Mouse (Mus musculus) midbrain, postnatal 0 days (tissue): ENCODE measurements around the gene Shc2. TPM values are rescaled to one million over a fixed set of nuclear protein-coding genes. Genes with fewer than 3 reads are reported as not detected.

Source experiments
- ATAC-seq: fragments of 200-750 bp; cut with Nextera tagmentation; 2 replicates; pipeline ENCODE4 v1.8.0; 2017; ENCODE audit warnings: moderate number of reproducible peaks, mild to moderate bottlenecking, moderate TSS enrichment, moderate library complexity; ENCODE audit not compliant: low FRiP score
- DNase-seq: peaks from one replicate; pipeline ENCODE4 v3.0.0-alpha.2; 2015; ENCODE audit warnings: low spot score
- H3K27ac ChIP-seq: fragments of 300-500 bp; sonication (generic); 2 replicates; pipeline ENCODE4 v1.5.1; 2014; ENCODE audit warnings: low read depth, mild to moderate bottlenecking, low read length, mixed read lengths
- H3K27me3 ChIP-seq: fragments of 300-500 bp; sonication (generic); 2 replicates; pipeline ENCODE4 v1.6.1; 2014; ENCODE audit warnings: low read length, control low read depth, mixed read lengths; ENCODE audit not compliant: insufficient read depth
- H3K36me3 ChIP-seq: fragments of 300-500 bp; sonication (generic); 2 replicates; pipeline ENCODE4 v1.6.1; 2014; ENCODE audit warnings: low read length, control low read depth, mixed read lengths; ENCODE audit not compliant: insufficient read depth
- H3K4me1 ChIP-seq: fragments of 300-500 bp; sonication (generic); 2 replicates; pipeline ENCODE4 v1.6.1; 2014; ENCODE audit warnings: mild to moderate bottlenecking, control low read depth, antibody characterized with exemption, low read length, mixed read lengths; ENCODE audit not compliant: insufficient read depth
- H3K4me2 ChIP-seq: fragments of 300-500 bp; sonication (generic); 2 replicates; pipeline ENCODE4 v1.6.1; 2014; ENCODE audit warnings: low read depth, mild to moderate bottlenecking, low read length, mixed read lengths; ENCODE audit not compliant: poor library complexity, severe bottlenecking
- H3K4me3 ChIP-seq: fragments of 300-500 bp; sonication (generic); 2 replicates; pipeline ENCODE4 v1.5.1; 2014; ENCODE audit warnings: low read depth, mild to moderate bottlenecking, low read length, moderate library complexity
- H3K9ac ChIP-seq: fragments of 300-500 bp; sonication (generic); replicated peaks from 2 replicates; pipeline ENCODE4 v1.6.1; 2014; ENCODE audit warnings: mild to moderate bottlenecking, low read length, moderate library complexity, mixed read lengths; ENCODE audit not compliant: poor library complexity, severe bottlenecking
- H3K9me3 ChIP-seq: fragments of 300-500 bp; sonication (generic); 2 replicates; pipeline ENCODE4 v1.6.1; 2016; ENCODE audit warnings: low read length, control low read depth
- CTCF ChIP-seq: IDR thresholded peaks from 2 replicates; pipeline ENCODE4 v1.5.1; 2016; ENCODE audit warnings: antibody characterized with exemption, mild to moderate bottlenecking
- WGBS: fragments of 180-500 bp; shearing (Covaris S2); extraction: QIAGEN DNeasy Blood & Tissue Kit; methylation state at CpG from one replicate; pipeline ENCODE4 v1.1.7; 2014; 5-methylcytosine and 5-hydroxymethylcytosine counted together
- polyA plus RNA-seq: library from polyadenylated mRNA; unstranded; fragments of >200 nt; fragmentation: Nextera tagmentation; extraction: Ambion mirVana; gene quantifications from 2 replicates; pipeline ENCODE4 v1.2.1, GENCODE M21; 2015
- total RNA-seq: library from RNA; depleted of rRNA; stranded (reverse); fragments of >200 nt; gene quantifications from 2 replicates; pipeline ENCODE4 v1.2.3, GENCODE M21; 2014

The Shc2 gene
- total and polyA plus RNA-seq, 2 experiments from 2014 or later, result 26.2 to 74.5 TPM

DNA sequence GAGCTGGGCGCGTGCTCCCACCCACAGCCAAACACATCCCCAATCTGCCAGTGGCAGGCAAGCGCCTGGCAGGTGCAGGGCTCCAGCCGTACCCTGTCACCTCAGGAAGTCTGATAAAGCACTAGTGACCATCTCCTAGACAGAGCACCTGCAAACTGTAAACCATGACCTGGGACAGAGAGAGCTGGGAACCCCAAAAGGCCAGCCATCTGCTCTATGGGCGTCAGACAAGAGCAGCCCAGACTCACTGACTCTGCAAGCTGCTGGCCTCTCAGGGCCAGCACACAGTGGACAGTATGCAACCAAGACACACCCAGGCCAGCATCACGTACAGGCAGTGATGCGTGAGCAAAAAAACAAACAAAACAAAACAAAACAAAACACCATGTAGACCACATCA, 58.8 kb downstream of the Shc2 start:
- H3K4me1 ChIP-seq, result no peaks in the 10 kb centered on the region
- H3K27me3 ChIP-seq, result no peaks in the 10 kb centered on the region
- H3K36me3 ChIP-seq, result no peaks in the 10 kb centered on the region
- ATAC-seq, result no peak
- no peak overlapping the region for H3K4me3 ChIP-seq
- H3K9ac ChIP-seq, result no peak overlapping the region
- H3K4me2 ChIP-seq, result no peak overlapping the region
- no peak for DNase-seq
- H3K27ac ChIP-seq, result no peak overlapping the region
- 77% methylated on average over 7 of the region's 7 CpGs for WGBS
- TF ChIP-seq CTCF, result no peak
- no peaks in the 10 kb centered on the region for H3K9me3 ChIP-seq

DNA sequence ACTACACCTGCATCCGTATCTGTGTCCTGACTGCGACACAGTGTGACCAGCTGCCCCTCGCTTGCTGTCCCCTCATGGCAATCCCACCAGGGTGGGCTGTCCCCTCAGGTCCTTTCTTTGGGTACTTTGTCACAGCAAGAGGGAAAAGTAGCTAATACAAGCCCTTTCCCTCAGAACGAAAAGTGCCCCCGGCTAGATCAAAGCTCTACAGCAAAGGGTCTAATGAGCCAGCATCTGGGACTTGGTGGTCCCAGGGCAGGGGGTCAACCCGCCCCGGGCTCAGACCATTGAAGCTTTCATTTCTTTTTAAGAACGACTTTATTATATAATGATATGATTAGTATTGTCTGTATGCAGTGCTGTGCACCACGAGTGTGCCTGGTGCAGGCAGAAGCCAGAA, 59.4 kb downstream of the Shc2 start:
- no peak overlapping the region for H3K27ac ChIP-seq
- no peaks in the 10 kb centered on the region for H3K27me3 ChIP-seq
- no peaks in the 10 kb centered on the region for H3K9me3 ChIP-seq
- H3K4me1 ChIP-seq, result no peaks in the 10 kb centered on the region
- no peak overlapping the region for H3K9ac ChIP-seq
- TF ChIP-seq CTCF, result no peak
- H3K36me3 ChIP-seq, result no peaks in the 10 kb centered on the region
- H3K4me3 ChIP-seq, result no peak overlapping the region
- 54% methylated on average over 9 of the region's 9 CpGs for WGBS
- H3K4me2 ChIP-seq, result no peak overlapping the region
- DNase-seq, result no peak
- ATAC-seq, result no peak

DNA sequence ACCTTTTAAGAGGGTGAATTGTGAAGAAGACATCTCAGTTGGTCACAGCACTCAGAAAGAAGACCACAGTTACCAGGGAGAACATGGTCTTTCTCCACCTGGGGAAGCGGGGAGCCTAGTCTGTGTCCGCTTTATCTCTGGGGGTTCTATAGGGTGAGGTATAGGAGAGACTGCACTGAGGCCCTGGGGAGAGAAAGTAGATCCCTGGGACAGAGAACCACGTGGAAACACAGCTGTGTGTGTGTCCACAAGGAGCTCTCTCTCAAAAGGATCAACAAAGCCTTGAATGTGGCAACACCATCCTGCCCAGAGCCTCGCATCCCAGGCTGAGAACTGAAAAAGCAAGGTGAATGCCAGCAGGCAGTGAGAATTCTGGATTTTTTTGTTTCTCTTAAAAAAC, 60.3 kb downstream of the Shc2 start:
- H3K9me3 ChIP-seq, result no peaks in the 10 kb centered on the region
- no peaks in the 10 kb centered on the region for H3K4me1 ChIP-seq
- no peak overlapping the region for H3K9ac ChIP-seq
- no peak overlapping the region for H3K4me3 ChIP-seq
- WGBS, result 75% methylated on average over 4 of the region's 4 CpGs
- no peak for TF ChIP-seq CTCF
- no peak for DNase-seq
- no peaks in the 10 kb centered on the region for H3K36me3 ChIP-seq
- H3K27ac ChIP-seq, result no peak overlapping the region
- no peak overlapping the region for H3K4me2 ChIP-seq
- H3K27me3 ChIP-seq, result no peaks in the 10 kb centered on the region
- ATAC-seq, result no peak

DNA sequence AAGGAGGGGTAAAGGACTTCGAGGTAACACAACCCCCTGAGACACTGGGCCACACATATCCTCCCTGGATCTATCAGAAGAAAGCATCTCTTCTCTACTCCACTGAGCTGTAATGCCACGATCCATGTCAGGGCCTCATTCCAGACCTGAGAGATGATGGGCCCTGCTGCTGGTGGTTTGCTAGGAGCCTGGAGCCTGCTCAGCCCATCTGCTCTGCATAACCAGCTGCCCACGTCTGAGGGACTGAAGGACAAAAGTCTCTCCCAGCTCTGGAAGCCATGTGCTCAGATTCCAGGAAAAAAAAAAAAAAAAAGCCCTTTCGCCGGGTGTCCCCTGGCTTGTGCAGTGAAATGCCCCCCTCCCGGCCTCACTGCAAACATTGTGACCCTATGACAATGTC, 62.0 kb downstream of the Shc2 start:
- no peaks in the 10 kb centered on the region for H3K27me3 ChIP-seq
- DNase-seq (peak; percentile 5), ATAC-seq (no peak)
- H3K27ac ChIP-seq, result no peak overlapping the region
- no peaks in the 10 kb centered on the region for H3K4me1 ChIP-seq
- TF ChIP-seq CTCF, result no peak
- no peak overlapping the region for H3K4me2 ChIP-seq
- no peak overlapping the region for H3K4me3 ChIP-seq
- no peaks in the 10 kb centered on the region for H3K9me3 ChIP-seq
- H3K36me3 ChIP-seq, result no peaks in the 10 kb centered on the region
- H3K9ac ChIP-seq, result no peak overlapping the region
- WGBS, result 72% methylated on average over 6 of the region's 6 CpGs

DNA sequence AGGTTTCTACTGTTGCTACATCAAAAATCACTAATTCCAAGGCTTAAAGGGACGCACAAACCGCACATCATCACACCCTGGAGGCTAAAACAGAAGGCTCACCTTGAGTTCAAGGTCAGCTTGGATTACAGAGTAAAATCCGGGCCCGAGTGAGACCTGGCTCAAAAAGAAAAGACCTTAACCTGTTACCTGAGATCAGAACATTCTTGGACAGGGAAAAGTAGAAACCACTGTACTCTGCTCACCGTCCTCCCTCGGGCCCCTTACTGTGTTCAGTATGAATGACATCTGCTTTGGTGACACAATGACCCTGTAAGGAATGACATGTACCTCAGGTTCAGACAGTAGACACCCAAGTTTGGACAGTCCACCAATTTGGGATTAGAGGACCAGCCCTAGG, 62.9 kb downstream of the Shc2 start:
- DNase-seq (no peak), ATAC-seq (no peak)
- no peaks in the 10 kb centered on the region for H3K36me3 ChIP-seq
- H3K4me3 ChIP-seq, result no peak overlapping the region
- H3K4me2 ChIP-seq, result no peak overlapping the region
- no peak for TF ChIP-seq CTCF
- H3K27ac ChIP-seq, result no peak overlapping the region
- no peaks in the 10 kb centered on the region for H3K27me3 ChIP-seq
- WGBS, result 91% methylated on average over 6 of the region's 6 CpGs
- H3K4me1 ChIP-seq, result no peaks in the 10 kb centered on the region
- H3K9me3 ChIP-seq, result no peaks in the 10 kb centered on the region
- H3K9ac ChIP-seq, result no peak overlapping the region

DNA sequence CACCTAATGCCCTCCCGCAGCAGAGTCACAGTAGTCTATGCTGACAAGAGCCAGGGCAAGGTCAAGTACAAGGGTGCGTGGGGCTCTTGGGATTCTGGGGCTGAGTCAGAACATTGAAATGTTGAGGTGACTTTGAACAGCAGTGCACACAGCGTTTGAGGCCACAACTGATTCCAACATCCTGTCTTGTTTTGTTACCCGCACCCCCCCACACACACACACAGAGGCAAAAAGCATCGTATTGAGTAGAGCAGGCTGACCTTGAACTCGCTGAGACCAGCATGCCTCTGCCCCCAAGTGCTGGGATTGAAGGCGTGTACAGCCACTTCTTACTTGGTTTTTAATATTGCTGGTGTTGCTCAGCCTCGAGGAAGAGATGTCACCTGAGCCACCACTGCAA, 63.4 kb downstream of the Shc2 start:
- Histone ChIP-seq H3K36me3 (no peaks in the 10 kb centered on the region), H3K27me3 (no peaks in the 10 kb centered on the region), H3K9me3 (no peaks in the 10 kb centered on the region), H3K27ac (no peak overlapping the region), H3K4me3 (no peak overlapping the region), H3K4me1 (no peaks in the 10 kb centered on the region), H3K9ac (no peak overlapping the region), H3K4me2 (no peak overlapping the region)
- WGBS, result 85% methylated on average over 8 of the region's 8 CpGs
- no peak for TF ChIP-seq CTCF
- DNase-seq (no peak), ATAC-seq (no peak)

DNA sequence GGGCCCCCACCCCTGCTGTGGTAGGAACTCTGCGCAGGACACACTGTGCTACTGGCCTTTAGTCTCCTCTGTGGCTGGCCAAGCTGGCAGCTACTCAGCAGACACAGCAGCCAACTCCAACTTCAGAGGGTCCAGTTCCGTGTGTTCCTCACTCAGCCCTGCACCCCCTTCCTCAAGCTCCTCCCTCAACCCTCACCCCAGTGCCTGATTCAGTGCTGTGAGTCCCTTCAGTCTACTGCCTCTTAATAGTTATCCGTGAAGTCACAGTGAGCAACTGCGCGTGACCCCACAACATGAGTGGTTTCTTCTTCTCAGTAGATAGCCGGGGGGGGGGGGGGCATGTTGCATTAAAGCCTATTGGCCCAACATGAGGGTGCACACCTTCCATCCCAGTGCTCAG, 64.1 kb downstream of the Shc2 start:
- Histone ChIP-seq H3K4me3 (no peak overlapping the region), H3K9me3 (no peaks in the 10 kb centered on the region), H3K4me2 (no peak overlapping the region), H3K27ac (no peak overlapping the region), H3K4me1 (no peaks in the 10 kb centered on the region), H3K27me3 (no peaks in the 10 kb centered on the region), H3K36me3 (no peaks in the 10 kb centered on the region), H3K9ac (no peak overlapping the region)
- 84% methylated on average over 6 of the region's 6 CpGs for WGBS
- DNase-seq, result no peak
- no peak for TF ChIP-seq CTCF
- ATAC-seq, result no peak
